Mouse (Mus musculus) heart, embryonic 15.5 days (tissue): ENCODE results near the gene Tmem114. TPM values are rescaled to one million over a fixed set of nuclear protein-coding genes. Genes with fewer than 3 reads are reported as not detected.
A peak's percentile ranks its signal among the peaks of the same experiment; 100 is the strongest.

Experiments
- ATAC-seq: fragments of 200-750 bp; cut with Nextera tagmentation; replicated peaks from 2 replicates; pipeline ENCODE4 v1.8.0; 2017; ENCODE audit warnings: low read depth, moderate TSS enrichment; ENCODE audit not compliant: insufficient number of reproducible peaks, insufficient read depth, low FRiP score
- H3K27ac ChIP-seq: fragments of 300-500 bp; sonication (generic); 2 replicates; pipeline ENCODE4 v1.5.1; 2015; ENCODE audit warnings: mild to moderate bottlenecking, inconsistent platforms
- H3K27me3 ChIP-seq: fragments of 300-500 bp; sonication (generic); 2 replicates; pipeline ENCODE4 v1.6.1; 2015; ENCODE audit warnings: inconsistent platforms
- H3K36me3 ChIP-seq: fragments of 300-500 bp; sonication (generic); 2 replicates; pipeline ENCODE4 v1.6.1; 2015; ENCODE audit warnings: mild to moderate bottlenecking, inconsistent platforms
- H3K4me1 ChIP-seq: fragments of 300-500 bp; sonication (generic); replicated peaks from 2 replicates; pipeline ENCODE4 v1.6.1; 2015; ENCODE audit warnings: inconsistent platforms
- H3K4me2 ChIP-seq: fragments of 300-500 bp; sonication (generic); 2 replicates; pipeline ENCODE4 v1.6.1; 2015; ENCODE audit warnings: inconsistent platforms, mild to moderate bottlenecking, moderate library complexity
- H3K4me3 ChIP-seq: fragments of 300-500 bp; sonication (generic); 2 replicates; pipeline ENCODE4 v1.5.1; 2015; ENCODE audit warnings: mild to moderate bottlenecking, inconsistent platforms
- H3K9ac ChIP-seq: fragments of 300-500 bp; sonication (generic); 2 replicates; pipeline ENCODE4 v1.6.1; 2015; ENCODE audit warnings: mild to moderate bottlenecking, inconsistent platforms
- H3K9me3 ChIP-seq: fragments of 300-500 bp; sonication (generic); replicated peaks from 2 replicates; pipeline ENCODE4 v1.6.1; 2016; ENCODE audit warnings: inconsistent platforms
- whole genome bisulfite sequencing: fragments of 180-500 bp; shearing (Covaris S2); methylation state at CpG from one replicate; pipeline ENCODE4 v1.1.7; 2015; ENCODE audit warnings: mixed read lengths; 5-methylcytosine and 5-hydroxymethylcytosine counted together
- polyA plus RNA-seq: library from polyadenylated mRNA; unstranded; fragments of >200 nt; fragmentation: Nextera tagmentation; extraction: Ambion mirVana; gene quantifications from 2 replicates; pipeline ENCODE4 v1.2.1, GENCODE M21; 2015

Gene Tmem114
- polyA plus RNA-seq, 1 experiment from 2014 or later = not detected

- no peak overlapping the region for H3K27ac ChIP-seq
- peaks cover 7% of the 10 kb centered on the region for H3K4me1 ChIP-seq
- no peak for ATAC-seq
- H3K4me3 ChIP-seq = no peak overlapping the region
- WGBS = 73% methylated on average over 5 of the region's 5 CpGs
- H3K9ac ChIP-seq = no peak overlapping the region
- no peaks in the 10 kb centered on the region for H3K9me3 ChIP-seq
- peaks cover 63% of the 10 kb centered on the region for H3K27me3 ChIP-seq
- H3K36me3 ChIP-seq = no peaks in the 10 kb centered on the region
- H3K4me2 ChIP-seq = no peak overlapping the region
These were observed 800 bp upstream of the Tmem114 start for GRCm38 (mm10) chr16:8425736-8426135.

- H3K27ac ChIP-seq = no peak overlapping the region
- 5% methylated on average over 43 of the region's 43 CpGs for WGBS
- no peaks in the 10 kb centered on the region for H3K36me3 ChIP-seq
- H3K4me3 ChIP-seq = peak overlapping the region; percentile 37
- no peak overlapping the region for H3K9ac ChIP-seq
- ATAC-seq = 0 out of 2 replicates have a peak, but pooled peaks have one; percentile 22
- peak overlapping the region; percentile 61 for H3K4me2 ChIP-seq
- peaks cover 7% of the 10 kb centered on the region for H3K4me1 ChIP-seq
- peaks cover 63% of the 10 kb centered on the region for H3K27me3 ChIP-seq
- no peaks in the 10 kb centered on the region for H3K9me3 ChIP-seq
These were observed 570 bp downstream of the Tmem114 start for GRCm38 (mm10) chr16:8424161-8424970.

- Histone ChIP-seq H3K27me3 (peaks cover 63% of the 10 kb centered on the region), H3K9ac (no peak overlapping the region), H3K4me2 (no peak overlapping the region), H3K9me3 (no peaks in the 10 kb centered on the region), H3K27ac (no peak overlapping the region), H3K4me1 (peaks cover 7% of the 10 kb centered on the region), H3K36me3 (no peaks in the 10 kb centered on the region), H3K4me3 (no peak overlapping the region)
- no peak for ATAC-seq
- WGBS = 34% methylated on average over 7 of the region's 7 CpGs
These were observed 1.3 kb downstream of the Tmem114 start for GRCm38 (mm10) chr16:8423626-8424114.

- no peaks in the 10 kb centered on the region for H3K9me3 ChIP-seq
- H3K4me1 ChIP-seq = peaks cover 7% of the 10 kb centered on the region
- no peak overlapping the region for H3K4me2 ChIP-seq
- H3K9ac ChIP-seq = no peak overlapping the region
- H3K4me3 ChIP-seq = no peak overlapping the region
- H3K36me3 ChIP-seq = no peaks in the 10 kb centered on the region
- no peak for ATAC-seq
- no peak overlapping the region for H3K27ac ChIP-seq
- WGBS = 78% methylated on average over 4 of the region's 4 CpGs
- peaks cover 44% of the 10 kb centered on the region for H3K27me3 ChIP-seq
These were observed 4.1 kb downstream of the Tmem114 start for GRCm38 (mm10) chr16:8420842-8421241.

GRCm38 (mm10) chr16:8420381-8420780, 4.6 kb downstream of the Tmem114 start:
- no peak for ATAC-seq
- 68% methylated on average over 10 of the region's 10 CpGs for WGBS
- H3K9me3 ChIP-seq = no peaks in the 10 kb centered on the region
- no peak overlapping the region for H3K4me2 ChIP-seq
- H3K36me3 ChIP-seq = no peaks in the 10 kb centered on the region
- H3K27ac ChIP-seq = no peak overlapping the region
- H3K4me1 ChIP-seq = peaks cover 7% of the 10 kb centered on the region
- H3K4me3 ChIP-seq = no peak overlapping the region
- no peak overlapping the region for H3K9ac ChIP-seq
- peaks cover 39% of the 10 kb centered on the region for H3K27me3 ChIP-seq

GRCm38 (mm10) chr16:8419666-8420065, 5.3 kb downstream of the Tmem114 start:
- Histone ChIP-seq H3K4me3 (no peak overlapping the region), H3K9ac (no peak overlapping the region), H3K36me3 (no peaks in the 10 kb centered on the region), H3K9me3 (no peaks in the 10 kb centered on the region), H3K27me3 (peaks cover 32% of the 10 kb centered on the region), H3K4me1 (peaks cover 4% of the 10 kb centered on the region), H3K4me2 (no peak overlapping the region), H3K27ac (no peak overlapping the region)
- no peak for ATAC-seq
- 80% methylated on average over 8 of the region's 8 CpGs for WGBS

- WGBS = 75% methylated on average over 3 of the region's 3 CpGs
- Histone ChIP-seq H3K4me3 (no peak overlapping the region), H3K4me2 (no peak overlapping the region), H3K27ac (no peak overlapping the region), H3K27me3 (peaks cover 27% of the 10 kb centered on the region), H3K9ac (no peak overlapping the region), H3K36me3 (no peaks in the 10 kb centered on the region), H3K9me3 (no peaks in the 10 kb centered on the region), H3K4me1 (no peaks in the 10 kb centered on the region)
- ATAC-seq = no peak
These were observed 6.8 kb downstream of the Tmem114 start for GRCm38 (mm10) chr16:8418126-8418525.

GRCm38 (mm10) chr16:8417011-8417720, 7.8 kb downstream of the Tmem114 start:
- H3K4me3 ChIP-seq = no peak overlapping the region
- 62% methylated on average over 20 of the region's 20 CpGs for WGBS
- no peak overlapping the region for H3K9ac ChIP-seq
- no peak overlapping the region for H3K27ac ChIP-seq
- H3K4me1 ChIP-seq = no peaks in the 10 kb centered on the region
- H3K9me3 ChIP-seq = no peaks in the 10 kb centered on the region
- no peak overlapping the region for H3K4me2 ChIP-seq
- no peak for ATAC-seq
- H3K27me3 ChIP-seq = peaks cover 19% of the 10 kb centered on the region; the same call in 1 of the 2 replicates
- H3K36me3 ChIP-seq = no peaks in the 10 kb centered on the region

- ATAC-seq = no peak
- 76% methylated on average over 8 of the region's 8 CpGs for WGBS
These were observed 8.9 kb downstream of the Tmem114 start for GRCm38 (mm10) chr16:8415996-8416395.

GRCm38 (mm10) chr16:8413441-8413840, 11.5 kb downstream of the Tmem114 start:
- peaks cover 37% of the 10 kb centered on the region for H3K27me3 ChIP-seq
- H3K9ac ChIP-seq = no peak overlapping the region
- ATAC-seq = no peak
- H3K36me3 ChIP-seq = no peaks in the 10 kb centered on the region
- WGBS = 74% methylated on average over 8 of the region's 8 CpGs
- H3K9me3 ChIP-seq = no peaks in the 10 kb centered on the region
- H3K4me1 ChIP-seq = no peaks in the 10 kb centered on the region; the same call in 1 of the 2 replicates
- H3K4me2 ChIP-seq = no peak overlapping the region
- no peak overlapping the region for H3K27ac ChIP-seq
- no peak overlapping the region for H3K4me3 ChIP-seq

More at GRCm38 (mm10) chr16:8415996-8416395, 8.9 kb downstream of the Tmem114 start:
- Histone ChIP-seq H3K4me3 (no peak overlapping the region), H3K9me3 (no peaks in the 10 kb centered on the region), H3K4me1 (no peaks in the 10 kb centered on the region), H3K4me2 (no peak overlapping the region), H3K36me3 (no peaks in the 10 kb centered on the region), H3K27ac (no peak overlapping the region), H3K27me3 (peaks cover 22% of the 10 kb centered on the region), H3K9ac (no peak overlapping the region)

GRCm38 (mm10) chr16:8412213-8412612, 12.7 kb downstream of the Tmem114 start:
- no peak for ATAC-seq
- Histone ChIP-seq H3K4me2 (no peak overlapping the region), H3K9me3 (no peaks in the 10 kb centered on the region), H3K4me1 (no peaks in the 10 kb centered on the region; the same call in 1 of the 2 replicates), H3K36me3 (no peaks in the 10 kb centered on the region), H3K27me3 (peaks cover 41% of the 10 kb centered on the region), H3K27ac (no peak overlapping the region), H3K4me3 (no peak overlapping the region), H3K9ac (no peak overlapping the region)
- 9% methylated on average over 7 of the region's 7 CpGs for WGBS
